Mouse (Mus musculus): Measurements from ENCODE around the gene Miox. TPM values are rescaled to one million over a fixed set of nuclear protein-coding genes. Genes with fewer than 3 reads are reported as not detected.

Gene Miox
- polyA plus RNA-seq, 1 experiment from 2014 or later = 0.46 TPM

DNA sequence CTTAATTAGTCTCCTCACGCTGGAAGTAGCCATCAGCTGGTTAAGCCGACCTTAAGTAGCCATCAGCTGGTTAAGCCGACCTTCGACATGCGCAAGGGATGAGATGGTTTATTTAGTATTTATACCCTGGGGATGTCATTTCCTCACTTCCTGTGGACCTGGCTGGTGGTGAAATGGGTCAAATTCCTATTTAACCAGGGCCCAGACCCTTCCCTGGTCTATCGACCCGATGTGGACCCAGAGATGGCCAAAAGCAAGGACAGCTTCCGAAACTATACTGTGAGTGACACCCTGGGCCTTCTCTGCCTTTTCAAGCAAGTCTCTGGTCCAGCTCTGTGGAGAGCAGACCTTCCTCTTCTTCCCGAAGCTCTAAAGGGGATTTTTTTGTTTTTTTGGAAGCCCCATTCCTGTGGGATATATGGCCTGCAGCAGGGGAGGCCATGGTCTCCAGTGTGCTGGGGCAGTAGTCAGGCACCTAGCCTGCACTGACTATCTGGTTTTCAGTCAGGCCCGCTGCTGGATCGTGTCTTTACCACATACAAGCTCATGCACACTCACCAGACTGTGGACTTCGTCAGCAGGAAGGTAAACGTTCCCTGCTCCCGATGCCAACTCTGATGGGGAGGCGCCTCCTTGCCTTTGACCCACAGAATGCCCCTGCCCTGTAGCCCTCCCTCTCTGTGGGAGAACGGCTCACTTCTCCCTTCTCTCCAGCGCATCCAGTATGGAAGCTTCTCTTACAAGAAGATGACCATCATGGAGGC lies 758 bp downstream of the Miox start:
- Histone ChIP-seq H3K4me1 (ENCODE audit: control insufficient read depth, insufficient read depth, low read length) (no peaks in the 10 kb centered on the region), H3K27me3 (replicated peaks; ENCODE audit: control insufficient read depth, insufficient read depth, low read length) (no peaks in the 10 kb centered on the region; the same call in 1 of the 2 replicates), H3K4me3 (ENCODE audit: low read length) (no peak overlapping the region), H3K36me3 (ENCODE audit: control insufficient read depth, insufficient read depth, low read length) (no peaks in the 10 kb centered on the region), H3K9me3 (ENCODE audit: control insufficient read depth, low read length) (no peaks in the 10 kb centered on the region), H3K27ac (ENCODE audit: low read length) (no peak overlapping the region), H3K4me2 (ENCODE audit: low read depth, low read length) (no peak overlapping the region), H3K9ac (ENCODE audit: low read depth, low read length) (no peak overlapping the region)
- no peak for ATAC-seq
- WGBS = 79% methylated on average over 17 of the region's 17 CpGs

DNA sequence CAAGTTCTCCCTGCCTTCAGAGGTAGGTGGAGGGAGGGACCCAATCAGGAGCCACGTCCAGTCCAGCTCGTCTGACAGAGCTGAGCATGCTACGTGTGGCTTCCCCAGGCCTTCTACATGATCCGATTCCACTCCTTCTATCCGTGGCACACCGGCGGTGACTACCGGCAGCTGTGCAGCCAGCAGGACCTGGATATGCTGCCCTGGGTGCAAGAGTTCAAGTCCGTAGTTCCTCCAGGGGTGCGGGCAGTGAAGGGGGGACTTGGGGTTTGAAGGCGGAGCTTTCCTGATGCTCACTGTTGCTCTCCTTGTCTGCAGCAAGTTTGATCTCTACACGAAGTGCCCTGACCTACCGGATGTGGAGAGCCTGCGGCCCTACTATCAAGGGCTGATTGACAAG lies 2.2 kb downstream of the Miox start:
- Histone ChIP-seq H3K9ac (ENCODE audit: low read depth, low read length) (no peak overlapping the region), H3K4me2 (ENCODE audit: low read depth, low read length) (no peak overlapping the region), H3K9me3 (ENCODE audit: control insufficient read depth, low read length) (no peaks in the 10 kb centered on the region), H3K4me1 (ENCODE audit: control insufficient read depth, insufficient read depth, low read length) (no peaks in the 10 kb centered on the region), H3K36me3 (ENCODE audit: control insufficient read depth, insufficient read depth, low read length) (no peaks in the 10 kb centered on the region), H3K27me3 (replicated peaks; ENCODE audit: control insufficient read depth, insufficient read depth, low read length) (no peaks in the 10 kb centered on the region; the same call in 1 of the 2 replicates), H3K27ac (ENCODE audit: low read length) (no peak overlapping the region), H3K4me3 (ENCODE audit: low read length) (no peak overlapping the region)
- 82% methylated on average over 14 of the region's 14 CpGs for WGBS
- no peak for ATAC-seq

DNA sequence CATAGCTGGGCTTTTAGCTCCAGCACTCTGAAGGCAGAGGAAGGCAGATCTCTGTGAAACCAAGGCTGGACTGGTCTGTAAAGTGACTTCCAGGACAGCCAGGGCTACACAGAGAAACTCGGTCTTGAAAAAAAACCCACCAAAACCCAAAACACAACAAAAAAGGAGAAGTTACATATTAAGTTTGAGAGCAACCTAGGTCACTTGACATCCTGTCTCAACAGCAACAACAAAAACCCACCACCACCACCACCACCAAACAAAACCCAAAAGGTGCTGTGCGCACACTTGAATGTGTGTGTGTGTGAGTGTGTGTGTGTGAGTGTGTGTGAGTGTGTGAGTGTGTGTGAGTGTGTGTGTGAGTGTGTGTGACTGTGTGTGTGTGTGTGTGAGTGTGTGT lies 5.5 kb downstream of the Miox start:
- Histone ChIP-seq H3K27me3 (replicated peaks; ENCODE audit: control insufficient read depth, insufficient read depth, low read length) (no peaks in the 10 kb centered on the region; the same call in 1 of the 2 replicates), H3K4me1 (ENCODE audit: control insufficient read depth, insufficient read depth, low read length) (no peaks in the 10 kb centered on the region), H3K27ac (ENCODE audit: low read length) (no peak overlapping the region), H3K4me2 (ENCODE audit: low read depth, low read length) (no peak overlapping the region), H3K9ac (ENCODE audit: low read depth, low read length) (no peak overlapping the region), H3K36me3 (ENCODE audit: control insufficient read depth, insufficient read depth, low read length) (no peaks in the 10 kb centered on the region), H3K9me3 (ENCODE audit: control insufficient read depth, low read length) (no peaks in the 10 kb centered on the region), H3K4me3 (ENCODE audit: low read length) (no peak overlapping the region)
- WGBS = 93% methylated on average over 2 of the region's 2 CpGs
- no peak for ATAC-seq

DNA sequence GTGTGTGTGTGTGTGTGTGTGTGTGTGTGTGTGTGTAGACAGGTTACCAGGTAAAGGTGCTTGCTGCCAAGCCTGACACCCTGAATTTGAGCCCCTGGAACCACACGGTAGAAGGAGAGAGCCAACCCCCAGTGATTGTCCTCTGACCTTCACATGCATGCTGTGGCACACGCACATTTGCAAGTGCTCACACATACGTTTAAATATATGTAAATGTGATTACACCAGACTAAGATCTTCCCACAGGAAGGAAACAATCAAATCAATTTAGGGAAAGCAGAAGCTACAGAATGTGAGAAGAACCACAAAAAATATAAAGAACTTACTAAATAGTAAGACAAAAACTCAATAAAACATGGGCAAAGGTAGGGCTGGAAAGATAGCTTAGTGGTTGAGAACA lies 5.9 kb downstream of the Miox start:
- H3K36me3 ChIP-seq (ENCODE audit: control insufficient read depth, insufficient read depth, low read length) = no peaks in the 10 kb centered on the region
- H3K27ac ChIP-seq (ENCODE audit: low read length) = no peak overlapping the region
- no peak overlapping the region for H3K4me3 ChIP-seq (ENCODE audit: low read length)
- no peaks in the 10 kb centered on the region for H3K9me3 ChIP-seq (ENCODE audit: control insufficient read depth, low read length)
- no peaks in the 10 kb centered on the region for H3K4me1 ChIP-seq (ENCODE audit: control insufficient read depth, insufficient read depth, low read length)
- WGBS = 70% methylated on average over 3 of the region's 3 CpGs
- no peak for ATAC-seq
- no peak overlapping the region for H3K9ac ChIP-seq (ENCODE audit: low read depth, low read length)
- no peaks in the 10 kb centered on the region; the same call in 1 of the 2 replicates for H3K27me3 ChIP-seq (replicated peaks; ENCODE audit: control insufficient read depth, insufficient read depth, low read length)
- no peak overlapping the region for H3K4me2 ChIP-seq (ENCODE audit: low read depth, low read length)

DNA sequence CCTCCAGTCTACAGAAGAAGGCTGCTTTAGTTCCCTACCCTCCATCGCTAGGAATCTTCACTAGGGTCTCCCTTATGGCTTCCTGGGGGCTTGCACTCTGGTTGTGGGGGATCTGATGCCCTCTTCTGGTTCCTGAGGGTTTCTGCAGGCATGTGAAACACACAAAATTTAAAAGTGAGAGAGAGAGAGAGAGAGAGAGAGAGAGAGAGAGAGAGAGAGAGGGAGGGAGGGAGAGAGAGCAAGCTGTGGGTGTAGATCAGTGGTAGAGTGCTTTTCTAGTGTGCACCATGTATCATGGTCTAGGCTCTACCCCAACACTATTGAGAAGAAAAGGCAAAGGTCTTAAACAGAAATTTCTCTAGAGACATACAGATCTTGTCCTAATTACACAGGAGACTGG lies 7.5 kb downstream of the Miox start:
- no peak overlapping the region for H3K27ac ChIP-seq (ENCODE audit: low read length)
- 68% methylated on average over 1 of the region's 1 CpGs for WGBS
- no peaks in the 10 kb centered on the region for H3K9me3 ChIP-seq (ENCODE audit: control insufficient read depth, low read length)
- H3K36me3 ChIP-seq (ENCODE audit: control insufficient read depth, insufficient read depth, low read length) = no peaks in the 10 kb centered on the region
- no peak overlapping the region for H3K9ac ChIP-seq (ENCODE audit: low read depth, low read length)
- no peak overlapping the region for H3K4me2 ChIP-seq (ENCODE audit: low read depth, low read length)
- H3K4me1 ChIP-seq (ENCODE audit: control insufficient read depth, insufficient read depth, low read length) = no peaks in the 10 kb centered on the region
- no peaks in the 10 kb centered on the region for H3K27me3 ChIP-seq (replicated peaks; ENCODE audit: control insufficient read depth, insufficient read depth, low read length)
- no peak for ATAC-seq
- H3K4me3 ChIP-seq (ENCODE audit: low read length) = no peak overlapping the region

DNA sequence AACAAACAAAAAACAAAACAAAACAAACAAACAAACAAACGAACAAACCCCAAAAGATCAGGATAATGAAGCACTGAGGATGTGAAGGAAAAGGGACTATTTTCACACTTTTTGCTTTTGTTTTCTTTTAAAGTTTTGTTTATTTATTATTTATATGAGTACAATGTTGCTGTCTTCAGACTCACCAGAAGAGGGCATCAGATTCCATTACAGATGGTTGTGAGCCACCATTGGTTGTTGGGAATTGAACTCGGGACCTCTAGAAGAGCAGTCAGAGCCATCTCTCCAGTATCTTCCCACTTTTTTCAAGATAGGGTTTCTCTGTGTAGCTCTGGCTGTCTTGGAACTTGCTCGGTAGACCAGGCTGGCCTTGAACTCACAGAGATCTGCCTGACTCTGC lies 9.1 kb downstream of the Miox start:
- Histone ChIP-seq H3K4me1 (ENCODE audit: control insufficient read depth, insufficient read depth, low read length) (no peaks in the 10 kb centered on the region), H3K36me3 (ENCODE audit: control insufficient read depth, insufficient read depth, low read length) (no peaks in the 10 kb centered on the region), H3K9me3 (ENCODE audit: control insufficient read depth, low read length) (no peaks in the 10 kb centered on the region), H3K9ac (ENCODE audit: low read depth, low read length) (no peak overlapping the region), H3K27ac (ENCODE audit: low read length) (no peak overlapping the region), H3K27me3 (replicated peaks; ENCODE audit: control insufficient read depth, insufficient read depth, low read length) (no peaks in the 10 kb centered on the region), H3K4me3 (ENCODE audit: low read length) (no peak overlapping the region), H3K4me2 (ENCODE audit: low read depth, low read length) (no peak overlapping the region)
- 85% methylated on average over 3 of the region's 3 CpGs for WGBS
- ATAC-seq = no peak

DNA sequence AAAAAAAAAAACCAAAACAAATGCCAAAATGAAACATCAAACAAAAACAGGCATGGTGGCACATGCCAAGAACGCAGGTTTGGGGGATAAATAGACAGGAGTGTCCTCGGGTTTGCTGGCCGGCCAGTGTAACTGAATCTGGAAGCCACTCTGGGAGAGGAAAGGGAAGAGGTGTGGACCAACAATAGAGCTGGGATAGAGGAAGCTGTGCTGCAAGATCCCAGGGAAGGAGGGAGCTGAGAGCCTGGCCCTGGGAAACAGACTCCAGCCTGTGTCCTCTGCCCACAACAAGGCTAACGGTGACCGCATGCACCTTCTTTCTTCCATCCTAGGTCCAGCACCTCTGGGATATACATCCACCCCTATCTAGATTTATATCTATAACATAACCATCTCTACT lies 16.2 kb downstream of the Miox start:
- no peak overlapping the region for H3K4me2 ChIP-seq (ENCODE audit: low read depth, low read length)
- no peak overlapping the region for H3K4me3 ChIP-seq (ENCODE audit: low read length)
- 87% methylated on average over 5 of the region's 5 CpGs for WGBS
- H3K36me3 ChIP-seq (ENCODE audit: control insufficient read depth, insufficient read depth, low read length) = peaks cover 19% of the 10 kb centered on the region
- H3K4me1 ChIP-seq (ENCODE audit: control insufficient read depth, insufficient read depth, low read length) = peaks cover 9% of the 10 kb centered on the region
- H3K27ac ChIP-seq (ENCODE audit: low read length) = no peak overlapping the region
- H3K27me3 ChIP-seq (replicated peaks; ENCODE audit: control insufficient read depth, insufficient read depth, low read length) = no peaks in the 10 kb centered on the region
- no peaks in the 10 kb centered on the region for H3K9me3 ChIP-seq (ENCODE audit: control insufficient read depth, low read length)
- no peak overlapping the region for H3K9ac ChIP-seq (ENCODE audit: low read depth, low read length)
- ATAC-seq = no peak

DNA sequence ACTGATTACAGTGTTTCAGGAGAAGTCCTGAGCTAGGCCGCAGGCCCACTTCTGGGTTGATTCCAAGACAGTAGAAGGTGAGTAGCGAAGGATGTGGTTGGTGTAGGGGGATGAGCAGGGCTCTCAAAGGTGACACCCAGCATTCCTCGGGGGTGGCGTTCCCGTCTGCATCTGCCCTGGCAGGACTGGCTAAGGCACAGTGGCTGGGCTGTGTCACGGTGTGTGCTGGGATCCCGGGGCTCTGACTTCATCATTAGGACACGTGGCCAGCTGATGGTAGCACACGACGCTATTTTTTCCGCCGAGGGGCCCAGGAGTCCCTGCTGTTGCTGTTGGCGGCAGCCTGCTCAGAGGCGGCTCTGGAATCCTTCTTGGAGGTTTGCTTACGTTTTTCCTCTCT lies 17.1 kb downstream of the Miox start:
- no peak for ATAC-seq
- 83% methylated on average over 15 of the region's 15 CpGs for WGBS
- Histone ChIP-seq H3K27ac (ENCODE audit: low read length) (no peak overlapping the region), H3K4me1 (ENCODE audit: control insufficient read depth, insufficient read depth, low read length) (peaks cover 9% of the 10 kb centered on the region), H3K27me3 (replicated peaks; ENCODE audit: control insufficient read depth, insufficient read depth, low read length) (no peaks in the 10 kb centered on the region), H3K36me3 (ENCODE audit: control insufficient read depth, insufficient read depth, low read length) (peaks cover 19% of the 10 kb centered on the region), H3K9me3 (ENCODE audit: control insufficient read depth, low read length) (no peaks in the 10 kb centered on the region), H3K9ac (ENCODE audit: low read depth, low read length) (no peak overlapping the region), H3K4me3 (ENCODE audit: low read length) (no peak overlapping the region), H3K4me2 (ENCODE audit: low read depth, low read length) (no peak overlapping the region)

DNA sequence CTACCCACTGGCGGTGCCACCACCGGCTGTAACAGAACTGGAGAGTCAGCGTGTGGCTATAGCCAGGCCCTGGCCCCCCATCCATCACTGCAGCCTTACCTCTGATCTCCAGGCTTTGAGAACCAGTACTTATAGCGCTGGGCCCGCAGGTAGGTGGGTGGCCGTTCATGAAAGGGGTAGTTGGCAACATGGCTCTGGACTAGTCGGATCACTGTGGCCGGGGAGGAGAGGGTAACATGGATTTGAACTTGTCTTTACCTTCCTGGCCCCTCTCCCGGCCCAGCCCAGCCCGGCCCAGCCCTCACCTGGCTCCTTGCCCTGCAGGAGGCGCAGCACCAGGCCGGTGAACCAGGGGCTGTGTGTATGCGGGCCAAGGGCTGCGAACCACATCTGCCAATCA lies 17.9 kb downstream of the Miox start:
- H3K4me2 ChIP-seq (ENCODE audit: low read depth, low read length) = no peak overlapping the region
- H3K4me1 ChIP-seq (ENCODE audit: control insufficient read depth, insufficient read depth, low read length) = peaks cover 9% of the 10 kb centered on the region
- H3K27me3 ChIP-seq (replicated peaks; ENCODE audit: control insufficient read depth, insufficient read depth, low read length) = no peaks in the 10 kb centered on the region
- no peak overlapping the region for H3K9ac ChIP-seq (ENCODE audit: low read depth, low read length)
- H3K36me3 ChIP-seq (ENCODE audit: control insufficient read depth, insufficient read depth, low read length) = peaks cover 19% of the 10 kb centered on the region
- no peak overlapping the region for H3K27ac ChIP-seq (ENCODE audit: low read length)
- WGBS = 95% methylated on average over 14 of the region's 14 CpGs
- H3K9me3 ChIP-seq (ENCODE audit: control insufficient read depth, low read length) = no peaks in the 10 kb centered on the region
- no peak for ATAC-seq
- H3K4me3 ChIP-seq (ENCODE audit: low read length) = no peak overlapping the region

DNA sequence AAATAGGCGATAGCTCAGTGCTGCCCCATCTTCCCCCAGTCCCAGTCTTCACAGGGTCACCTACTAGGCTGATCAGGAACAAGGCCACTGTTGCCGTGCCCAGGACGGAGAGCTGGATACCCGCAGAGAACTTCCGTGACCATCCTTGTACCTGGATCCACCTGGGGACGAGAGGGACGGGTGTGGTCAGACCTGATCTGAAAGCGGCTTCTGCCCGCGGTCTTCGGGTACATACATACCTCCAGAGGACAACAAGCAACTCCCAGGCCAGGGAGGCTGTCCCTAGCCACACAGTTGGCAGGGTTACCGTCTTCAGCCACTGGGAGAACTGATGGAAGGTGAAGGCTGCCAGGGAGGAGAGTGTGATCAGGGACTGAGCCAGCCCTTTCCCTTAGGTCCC lies 18.6 kb downstream of the Miox start:
- peaks cover 14% of the 10 kb centered on the region for H3K4me1 ChIP-seq (ENCODE audit: control insufficient read depth, insufficient read depth, low read length)
- no peaks in the 10 kb centered on the region for H3K27me3 ChIP-seq (replicated peaks; ENCODE audit: control insufficient read depth, insufficient read depth, low read length)
- 98% methylated on average over 12 of the region's 12 CpGs for WGBS
- H3K27ac ChIP-seq (ENCODE audit: low read length) = no peak overlapping the region
- no peak overlapping the region for H3K4me2 ChIP-seq (ENCODE audit: low read depth, low read length)
- no peak overlapping the region for H3K4me3 ChIP-seq (ENCODE audit: low read length)
- no peak overlapping the region for H3K9ac ChIP-seq (ENCODE audit: low read depth, low read length)
- no peaks in the 10 kb centered on the region for H3K9me3 ChIP-seq (ENCODE audit: control insufficient read depth, low read length)
- H3K36me3 ChIP-seq (ENCODE audit: control insufficient read depth, insufficient read depth, low read length) = peaks cover 19% of the 10 kb centered on the region
- ATAC-seq = no peak

Data from intestine, embryonic 16.5 days (tissue).